Mouse (Mus musculus): Measurements from ENCODE around the gene Cilp. TPM values are rescaled to one million over a fixed set of nuclear protein-coding genes. Genes with fewer than 3 reads are reported as not detected.
"Not testable (repeated sequence)": the region's sequence is repeated elsewhere in the genome, so short reads cannot be mapped to it uniquely, and the experiment has no call there.

The Cilp gene
- total RNA-seq (2022): under 1 TPM in 2 of 4 experiments, not detected in 2; 0.10 to 0.16 TPM

DNA sequence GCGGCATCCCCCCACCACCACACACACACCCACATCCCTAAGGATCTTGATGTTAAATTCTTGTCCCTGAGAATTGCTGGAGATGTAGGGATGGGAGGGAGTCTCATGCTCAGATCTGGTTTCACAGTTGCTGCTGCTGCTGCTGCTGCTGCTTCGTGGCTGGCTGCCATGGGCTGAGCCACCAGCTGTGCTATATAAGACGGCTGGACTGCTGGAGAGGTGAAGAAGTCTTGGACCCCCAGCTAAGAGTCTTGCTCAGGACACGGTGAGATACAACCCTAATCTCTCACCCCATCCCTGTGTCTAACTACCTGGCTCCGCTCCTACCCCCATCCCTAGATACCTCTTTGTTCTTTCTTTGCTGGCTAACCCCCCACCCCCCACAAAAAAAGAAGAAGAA is at the start of gene Cilp:
TSS of gene Cilp (plus strand) at position 222 of the 400 bp plus-strand sequence.
- no peak for DNase-seq (ENCODE audit: low spot score in 2 of 2)

GRCm38 (mm10) chr9:65215494-65216126 is 49.4 kb upstream of the Cilp start:
- no peak for DNase-seq (ENCODE audit: low spot score in 2 of 2)

DNA sequence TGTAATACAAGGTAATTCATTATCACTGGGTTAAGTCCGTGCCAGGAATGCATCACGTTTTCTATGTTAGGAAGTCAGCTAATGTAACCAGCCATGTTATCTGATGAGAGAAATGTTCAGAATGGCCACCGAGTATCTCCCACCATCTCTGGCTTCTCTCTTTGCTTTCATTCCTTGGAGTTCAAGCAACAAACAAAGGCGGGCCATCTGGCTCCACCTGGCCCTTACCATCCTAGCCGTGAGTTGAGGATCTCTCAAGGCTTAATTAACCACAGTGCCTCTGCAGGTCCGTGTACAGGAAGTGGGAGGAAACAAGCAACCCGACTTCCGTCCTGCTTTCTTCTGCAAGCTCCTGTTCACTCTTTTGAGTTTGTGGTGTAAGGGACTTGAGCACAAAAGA is 48.0 kb upstream of the Cilp start:
- no peak for DNase-seq (ENCODE audit: low spot score in 2 of 2)

DNA sequence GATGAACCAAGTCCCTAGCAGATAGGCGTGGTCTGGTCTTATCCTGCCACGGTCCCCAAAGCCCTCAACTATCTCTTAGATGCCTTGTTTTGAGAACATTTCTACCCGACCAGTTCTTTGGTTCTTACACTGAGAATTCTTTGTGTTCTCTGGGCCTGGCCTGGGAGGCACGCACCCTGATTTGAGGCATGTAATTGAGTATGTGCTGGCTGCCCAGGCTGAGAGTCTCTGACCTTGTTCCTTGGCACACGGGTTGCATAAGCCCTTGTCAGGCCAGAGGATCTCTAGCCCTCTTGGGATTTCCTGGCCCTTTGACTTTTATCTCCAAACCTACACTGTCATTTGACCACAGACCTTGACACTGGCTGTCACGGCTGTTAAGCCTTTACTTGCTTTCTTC is 47.3 kb upstream of the Cilp start:
- no peak for DNase-seq (ENCODE audit: low spot score in 2 of 2)

- no peak for DNase-seq (ENCODE audit: low spot score in 2 of 2)
These were observed 46.1 kb upstream of the Cilp start for GRCm38 (mm10) chr9:65218916-65219315.

- DNase-seq (ENCODE audit: low spot score in 2 of 2): not testable (repeated sequence)
These were observed 44.6 kb upstream of the Cilp start for GRCm38 (mm10) chr9:65220398-65220797.

GRCm38 (mm10) chr9:65223927-65224326 is 41.1 kb upstream of the Cilp start:
- DNase-seq (ENCODE audit: low spot score in 2 of 2): no peak

DNA sequence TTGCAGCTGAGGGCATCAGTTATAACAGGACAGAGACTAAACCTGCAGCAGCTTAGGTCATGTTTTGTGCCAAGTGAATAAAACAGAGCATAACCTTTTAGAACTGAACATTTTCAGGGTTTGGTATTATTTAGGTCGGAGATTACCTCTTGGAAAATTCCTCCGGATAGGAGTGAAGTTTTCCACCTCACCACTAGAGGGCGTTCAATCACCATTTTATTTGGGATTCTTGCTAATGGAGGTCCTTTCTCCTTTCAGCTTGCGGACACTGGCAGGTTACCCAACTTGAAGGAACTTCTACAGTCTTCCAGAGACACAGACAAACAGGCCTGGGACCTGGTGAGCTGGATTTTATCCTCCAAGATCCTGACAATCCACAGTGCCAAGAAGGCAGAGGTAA is 39.2 kb upstream of the Cilp start:
- no peak for DNase-seq (ENCODE audit: low spot score in 2 of 2)

GRCm38 (mm10) chr9:65230250-65230649 is 34.7 kb upstream of the Cilp start:
- DNase-seq (ENCODE audit: low spot score in 2 of 2): no peak

DNA sequence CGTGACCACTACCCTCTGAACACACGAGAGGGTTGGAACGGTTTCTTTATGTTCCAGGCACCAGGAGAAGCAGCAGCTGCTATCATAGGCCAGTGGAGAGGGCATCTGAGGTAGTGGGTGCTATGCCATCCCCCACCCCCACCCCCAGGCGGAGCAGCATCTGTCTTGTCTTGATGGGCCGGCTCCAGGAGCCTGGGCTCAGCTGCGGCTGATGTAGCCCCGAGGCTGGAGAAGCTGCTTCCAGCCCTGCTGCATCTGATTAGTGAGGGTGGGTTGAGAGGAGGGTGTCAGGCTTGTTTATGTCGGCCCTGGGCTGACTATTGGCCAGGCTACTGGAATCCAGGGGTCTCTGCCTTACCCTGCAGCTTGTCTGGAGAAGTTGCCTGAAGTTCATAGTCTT is 33.7 kb upstream of the Cilp start:
- DNase-seq (ENCODE audit: low spot score in 2 of 2): no peak

DNA sequence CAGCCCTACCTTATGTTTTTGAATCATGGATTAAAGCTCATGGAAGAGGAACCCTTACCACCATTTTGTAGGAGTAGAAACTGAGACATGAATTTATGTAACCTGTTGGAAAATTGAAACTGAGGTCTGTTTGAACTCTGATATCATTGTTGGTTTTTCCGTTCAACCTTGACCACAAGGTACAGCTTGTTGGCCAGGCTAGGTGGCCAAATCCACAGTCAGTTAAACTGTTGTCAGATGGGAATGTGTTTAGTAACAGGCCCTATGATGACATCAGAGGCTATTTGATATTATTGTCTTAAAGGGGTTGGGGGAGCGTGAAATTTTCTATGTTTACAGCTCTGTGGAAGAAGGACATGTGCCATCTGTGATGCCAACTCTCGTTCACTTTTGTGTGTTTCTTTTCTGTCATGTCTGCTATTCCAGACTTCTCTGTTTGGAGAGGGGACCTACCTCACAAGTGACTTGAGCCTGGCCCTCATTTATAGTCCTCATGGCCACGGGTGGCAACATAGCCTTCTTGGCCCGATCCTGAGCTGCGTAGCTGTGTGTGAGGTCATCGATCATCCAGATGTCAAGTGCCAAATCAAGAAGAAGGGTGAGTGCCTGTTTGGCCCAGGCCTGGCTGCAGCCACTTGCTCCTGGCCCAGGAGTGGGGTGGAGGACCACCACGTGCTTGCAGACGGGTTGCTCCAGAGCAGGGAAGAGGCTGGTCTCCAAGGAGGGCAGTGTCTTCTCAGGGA is 31.6 kb upstream of the Cilp start:
- DNase-seq (ENCODE audit: low spot score in 2 of 2): no peak

DNA sequence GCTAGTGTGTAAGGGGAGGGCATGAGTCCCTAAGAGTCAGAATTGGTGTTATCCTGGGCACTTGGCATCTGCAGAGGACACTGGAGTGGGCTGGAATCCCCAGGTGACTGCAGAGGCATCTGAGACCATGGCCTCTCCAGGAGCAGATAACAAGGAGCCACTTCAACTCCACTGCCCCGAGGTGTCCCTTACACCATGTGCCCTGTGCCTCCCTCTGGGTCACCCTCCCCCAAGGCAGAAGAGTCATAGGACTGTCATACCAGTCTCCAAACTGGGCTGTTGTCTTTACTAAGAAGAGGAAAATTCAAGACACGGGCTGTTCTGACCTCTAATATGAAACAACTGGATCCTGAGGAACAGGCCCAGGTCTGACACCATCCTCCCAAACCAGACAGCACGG is 30.2 kb upstream of the Cilp start:
- no peak for DNase-seq (ENCODE audit: low spot score in 2 of 2)

GRCm38 (mm10) chr9:65235601-65236000 is 29.4 kb upstream of the Cilp start:
- no peak for DNase-seq (ENCODE audit: low spot score in 2 of 2)

DNA sequence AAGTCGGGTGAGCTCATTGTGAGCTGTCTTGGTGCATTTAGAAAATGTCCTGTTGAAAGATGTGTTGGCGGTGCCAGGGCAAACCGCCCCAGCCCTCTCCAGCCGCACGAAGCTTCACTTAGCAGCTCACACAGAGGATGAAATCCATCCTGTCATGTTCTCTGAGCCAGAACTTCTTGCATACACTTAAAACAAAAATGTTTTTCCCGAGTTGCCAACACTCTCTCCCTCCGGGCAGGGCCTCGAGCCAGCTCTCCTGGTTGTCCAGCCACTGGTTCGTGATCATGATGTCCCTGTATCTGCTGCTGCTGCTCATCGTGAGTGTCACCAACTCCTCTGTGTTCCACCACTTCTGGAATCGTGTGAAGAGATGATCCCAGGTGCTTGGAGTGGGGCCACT is 27.4 kb upstream of the Cilp start:
- DNase-seq (ENCODE audit: low spot score in 2 of 2): no peak

- DNase-seq (ENCODE audit: low spot score in 2 of 2): no peak
These were observed 26.7 kb upstream of the Cilp start for GRCm38 (mm10) chr9:65238191-65238760.

GRCm38 (mm10) chr9:65239176-65239575 is 25.8 kb upstream of the Cilp start:
- no peak for DNase-seq (ENCODE audit: low spot score in 2 of 2)

GRCm38 (mm10) chr9:65239731-65240130 is 25.2 kb upstream of the Cilp start:
- DNase-seq (ENCODE audit: low spot score in 2 of 2): no peak

- no peak for DNase-seq (ENCODE audit: low spot score in 2 of 2)
These were observed 24.4 kb upstream of the Cilp start for GRCm38 (mm10) chr9:65240587-65240986.

DNA sequence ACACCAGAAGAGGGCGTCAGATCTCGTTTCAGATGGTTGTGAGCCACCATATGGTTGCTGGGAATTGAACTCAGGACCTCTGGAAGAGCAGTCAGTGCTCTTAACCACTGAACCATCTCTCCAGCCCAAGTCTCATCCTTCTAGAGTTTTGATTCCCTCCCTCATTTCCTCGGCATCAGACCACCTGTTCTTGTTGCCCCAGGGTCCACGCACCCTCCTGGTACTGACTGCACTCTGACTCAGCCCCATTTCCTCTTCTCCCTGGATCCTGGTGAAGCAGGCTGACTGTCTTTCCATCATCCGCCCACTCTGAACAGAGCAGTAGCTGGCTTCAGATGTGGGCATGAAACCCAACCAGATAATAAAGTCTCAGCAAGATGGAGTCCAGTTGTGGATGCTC is 23.0 kb upstream of the Cilp start:
- no peak for DNase-seq (ENCODE audit: low spot score in 2 of 2)

DNA sequence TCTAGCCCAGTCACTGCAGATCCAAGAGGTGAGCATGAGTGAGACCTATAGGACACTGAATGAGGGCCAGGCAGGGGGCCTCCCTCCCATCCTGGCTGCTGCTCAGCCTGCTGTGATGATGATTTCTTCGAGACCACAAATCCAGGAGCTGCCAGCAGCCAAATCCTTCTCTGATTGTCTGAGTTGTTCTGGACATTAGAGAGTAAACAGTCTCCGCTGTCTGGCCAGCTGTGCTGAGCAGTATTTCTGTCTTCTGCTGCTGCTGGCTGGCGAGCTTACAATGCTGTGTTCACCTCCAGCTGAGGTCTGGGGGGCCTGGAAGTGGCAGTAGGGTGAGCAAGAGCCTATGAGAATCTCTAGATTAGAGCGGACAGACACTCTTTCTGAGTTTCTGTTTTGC is 21.7 kb upstream of the Cilp start:
- no peak for DNase-seq (ENCODE audit: low spot score in 2 of 2)

GRCm38 (mm10) chr9:65244036-65244806 is 20.8 kb upstream of the Cilp start:
- no peak for DNase-seq (ENCODE audit: low spot score in 2 of 2)
